Mouse (Mus musculus) layer of hippocampus, adult 18-20 months (tissue): ENCODE measurements at regions not wholly inside any gene's neighbourhood (a gene's known extent, or its start where the extent isn't known, plus 50 kb on each side); places are given as distances from the start of the nearest gene placed in this dataset.

Experiments
- DNase-seq, 2 experiments: peaks; one replicate each; pipeline ENCODE4 v3.0.0; 2022; ENCODE audit warnings: low spot score in 2 of 2

- DNase-seq = no peak
Measured at GRCm38 (mm10) chr12:32273474-32273873, 65.0 kb upstream of the Pik3cg start.

- no peak for DNase-seq
Measured at GRCm38 (mm10) chr12:32279861-32280260, 71.4 kb upstream of the Pik3cg start.

GRCm38 (mm10) chr12:32280309-32280708 lies 71.8 kb upstream of the Pik3cg start:
- DNase-seq = no peak

GRCm38 (mm10) chr12:32282371-32283163 lies 74.1 kb upstream of the Pik3cg start:
- DNase-seq = no peak

GRCm38 (mm10) chr12:32285039-32285438 lies 76.6 kb upstream of the Pik3cg start:
- no peak for DNase-seq

- no peak for DNase-seq
Measured at GRCm38 (mm10) chr12:32286652-32287051, 78.2 kb upstream of the Pik3cg start.

GRCm38 (mm10) chr12:32291145-32291544 lies 82.7 kb upstream of the Pik3cg start:
- DNase-seq = no peak

GRCm38 (mm10) chr12:32291962-32292748 lies 83.7 kb upstream of the Pik3cg start:
- DNase-seq = peak; percentile 29 to 60

- DNase-seq = no peak
Measured at GRCm38 (mm10) chr12:32292749-32293128, 84.3 kb upstream of the Pik3cg start.

- no peak for DNase-seq
Measured at GRCm38 (mm10) chr12:32297431-32297830, 81.1 kb upstream of the Ccdc71l start.

- DNase-seq = no peak
Measured at GRCm38 (mm10) chr12:32299714-32300113, 78.8 kb upstream of the Ccdc71l start.

GRCm38 (mm10) chr12:32305736-32306135 lies 72.8 kb upstream of the Ccdc71l start:
- DNase-seq = no peak

GRCm38 (mm10) chr12:32306326-32306725 lies 72.2 kb upstream of the Ccdc71l start:
- no peak for DNase-seq

GRCm38 (mm10) chr12:32307280-32308006 lies 71.1 kb upstream of the Ccdc71l start:
- DNase-seq = no peak

GRCm38 (mm10) chr12:32315099-32315783 lies 63.3 kb upstream of the Ccdc71l start:
- DNase-seq = no peak
